Mouse (Mus musculus) myocyte (in vitro differentiated cells): ENCODE measurements around the gene Dcx. TPM values are rescaled to one million over a fixed set of nuclear protein-coding genes. Genes with fewer than 3 reads are reported as not detected.

Experiments used
- H3K27me3 ChIP-seq: one replicate; pipeline ENCODE4 v1.6.1; 2011; ENCODE audit not compliant: control insufficient read depth, insufficient read depth, insufficient read length
- H3K36me3 ChIP-seq: one replicate; pipeline ENCODE4 v1.6.1; 2011; ENCODE audit not compliant: control insufficient read depth, insufficient read depth
- H3K4me2 ChIP-seq: one replicate; pipeline ENCODE4 v1.6.1; 2011; ENCODE audit warnings: low read depth, control low read depth
- H3K4me3 ChIP-seq: one replicate; pipeline ENCODE4 v1.5.1; 2011; ENCODE audit warnings: mild to moderate bottlenecking, control low read depth, moderate library complexity
- H3K79me2 ChIP-seq: one replicate; pipeline ENCODE4 v1.6.1; 2011; ENCODE audit not compliant: control insufficient read depth, insufficient read depth
- H3ac ChIP-seq: one replicate; pipeline ENCODE4 v1.6.1; 2011; ENCODE audit not compliant: control insufficient read depth, insufficient read length
- CEBPB ChIP-seq: IDR thresholded peaks from 2 replicates; pipeline ENCODE4 v1.6.1; 2011; ENCODE audit warnings: mild to moderate bottlenecking, moderate library complexity; ENCODE audit not compliant: poor library complexity, insufficient read depth, severe bottlenecking
- E2F4 ChIP-seq: IDR thresholded peaks from one replicate; pipeline ENCODE4 v1.6.1; 2011; ENCODE audit warnings: mild to moderate bottlenecking, control low read depth, moderate library complexity; ENCODE audit not compliant: insufficient read depth
- MAX ChIP-seq: IDR thresholded peaks from one replicate; pipeline ENCODE4 v1.6.1; 2011; ENCODE audit warnings: low read depth, mild to moderate bottlenecking, control low read depth
- MYOD1 ChIP-seq, 3 experiments: IDR thresholded peaks; one replicate each; pipeline ENCODE4 v1.6.1; 2011; ENCODE audit warnings: control low read depth in 2 of 3, low read depth in 2 of 3, mild to moderate bottlenecking in 2 of 3, moderate library complexity in 1 of 3; ENCODE audit not compliant: insufficient read length in 2 of 3, control insufficient read depth in 1 of 3
- MYOG ChIP-seq, 3 experiments: IDR thresholded peaks; one replicate each; pipeline ENCODE4 v1.6.1; 2011; ENCODE audit warnings: control low read depth in 2 of 3, low read depth in 2 of 3, mild to moderate bottlenecking in 2 of 3; ENCODE audit not compliant: insufficient read length in 2 of 3, control insufficient read depth in 1 of 3, insufficient read depth in 1 of 3
- POLR2A ChIP-seq: IDR thresholded peaks from one replicate; pipeline ENCODE4 v1.6.1; 2011; ENCODE audit warnings: low read depth, mild to moderate bottlenecking, control low read depth, moderate library complexity; ENCODE audit not compliant: insufficient read length
- POLR2AphosphoS2 ChIP-seq: IDR thresholded peaks from one replicate; pipeline ENCODE4 v1.6.1; 2011; ENCODE audit warnings: low read depth, control low read depth; ENCODE audit not compliant: insufficient read length
- REST ChIP-seq: IDR thresholded peaks from one replicate; pipeline ENCODE4 v1.6.1; 2011; ENCODE audit warnings: mild to moderate bottlenecking, control low read depth, moderate library complexity; ENCODE audit not compliant: insufficient read depth, insufficient read length
- SRF ChIP-seq: IDR thresholded peaks from one replicate; pipeline ENCODE4 v1.6.1; 2011; ENCODE audit warnings: low read depth; ENCODE audit not compliant: control insufficient read depth, insufficient read length
- TCF12 ChIP-seq: IDR thresholded peaks from one replicate; pipeline ENCODE4 v1.6.1; 2011; ENCODE audit warnings: mild to moderate bottlenecking, control low read depth; ENCODE audit not compliant: poor library complexity, insufficient read depth, severe bottlenecking
- TCF3 ChIP-seq: IDR thresholded peaks from one replicate; pipeline ENCODE4 v1.6.1; 2011; ENCODE audit warnings: low read depth, control low read depth; ENCODE audit not compliant: insufficient read length
- USF1 ChIP-seq: IDR thresholded peaks from one replicate; pipeline ENCODE4 v1.6.1; 2011; ENCODE audit warnings: low read depth, mild to moderate bottlenecking, control low read depth, moderate library complexity
- polyA plus RNA-seq: library from polyadenylated mRNA; unstranded; fragments of >200 nt; fragmentation: generic; extraction: Trizol; gene quantifications from one replicate; pipeline ENCODE4 v1.2.1, GENCODE M21; 2012; ENCODE audit warnings: missing spikeins

Dcx gene
- polyA plus RNA-seq, 1 experiment, result 0.02 TPM

DNA sequence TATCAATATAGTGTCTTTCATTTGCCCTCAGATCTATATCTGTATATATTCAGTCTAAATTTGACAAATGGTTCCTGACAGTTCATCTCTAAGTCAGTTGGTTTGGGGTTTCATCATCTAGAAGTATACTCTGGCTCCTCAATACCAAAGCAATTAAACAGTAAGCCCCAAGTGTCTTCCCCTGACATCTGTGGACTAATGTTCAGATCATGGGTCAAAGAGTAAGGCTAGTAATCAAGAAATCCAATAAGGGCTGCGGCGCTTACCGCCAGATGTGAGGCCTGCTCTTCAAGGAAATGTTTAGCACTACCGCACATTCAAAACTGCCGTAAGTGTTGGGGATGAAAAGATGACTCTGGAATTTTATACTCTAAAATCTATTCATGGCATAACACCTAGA is 36.2 kb downstream of the Dcx start:
- Histone ChIP-seq H3K4me2 (no peak overlapping the region), H3K27me3 (no peaks in the 10 kb centered on the region), H3ac (no peak overlapping the region), H3K4me3 (no peak overlapping the region), H3K36me3 (no peaks in the 10 kb centered on the region), H3K79me2 (no peaks in the 10 kb centered on the region)
- TF ChIP-seq CEBPB (no peak), SRF (no peak), REST (no peak), USF1 (no peak), TCF12 (no peak), POLR2AphosphoS2 (no peak), POLR2A (no peak), MAX (no peak), MYOG (IDR thresholded peaks at IDR 0.05; ENCODE audit: control insufficient read depth in 1 of 3, insufficient read depth in 1 of 3, insufficient read length in 2 of 3, low read depth in 2 of 3) (no peak), TCF3 (no peak), MYOD1 (IDR thresholded peaks at IDR 0.05; ENCODE audit: control insufficient read depth in 1 of 3, insufficient read length in 2 of 3, low read depth in 2 of 3) (no peak)

DNA sequence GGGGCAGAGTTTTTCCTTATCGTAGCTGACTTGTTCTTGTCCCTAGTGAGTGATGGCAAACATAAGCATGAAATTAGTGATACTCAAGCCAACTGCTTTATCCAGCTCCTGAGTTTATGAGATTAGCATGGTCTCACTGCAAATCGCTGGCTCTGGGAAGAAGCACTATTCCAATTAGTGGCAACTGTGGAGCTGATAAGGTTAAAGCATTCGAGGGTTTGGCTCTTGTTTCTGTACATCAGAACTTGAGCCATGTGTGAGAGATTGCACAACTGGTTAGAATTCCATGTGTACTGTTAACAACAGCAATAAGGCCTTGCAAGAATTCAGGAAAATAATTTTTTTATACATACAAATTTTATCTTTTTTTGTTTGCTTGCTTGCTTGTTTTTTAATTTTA is 39.9 kb downstream of the Dcx start:
- Histone ChIP-seq H3K36me3 (no peaks in the 10 kb centered on the region), H3ac (no peak overlapping the region), H3K79me2 (no peaks in the 10 kb centered on the region), H3K4me3 (no peak overlapping the region), H3K4me2 (no peak overlapping the region), H3K27me3 (no peaks in the 10 kb centered on the region)
- no peak for TF ChIP-seq POLR2AphosphoS2
- TF ChIP-seq TCF12, result no peak

DNA sequence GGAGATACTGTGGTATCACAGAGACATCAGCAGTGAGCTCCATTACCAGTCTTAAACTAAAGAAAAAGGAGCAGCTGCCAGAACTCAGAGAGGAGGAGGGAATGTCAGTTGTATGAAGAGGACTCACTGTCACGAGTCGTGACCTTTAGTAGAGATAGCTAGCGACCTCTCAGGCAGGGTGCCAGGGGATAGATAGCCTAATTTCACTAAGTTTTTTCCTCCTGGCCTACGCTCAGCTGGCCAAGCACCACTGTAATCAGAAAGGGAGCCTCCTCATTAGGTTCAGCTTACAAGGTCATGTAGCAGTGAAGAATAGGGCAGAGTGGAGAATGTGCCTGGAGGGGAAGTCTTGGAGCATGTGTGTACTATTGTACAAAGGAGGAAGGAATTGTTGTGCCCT is 47.3 kb downstream of the Dcx start:
- Histone ChIP-seq H3K4me2 (no peak overlapping the region), H3ac (no peak overlapping the region), H3K36me3 (no peaks in the 10 kb centered on the region), H3K27me3 (no peaks in the 10 kb centered on the region), H3K79me2 (no peaks in the 10 kb centered on the region), H3K4me3 (no peak overlapping the region)
- TF ChIP-seq POLR2A (no peak), E2F4 (no peak)

DNA sequence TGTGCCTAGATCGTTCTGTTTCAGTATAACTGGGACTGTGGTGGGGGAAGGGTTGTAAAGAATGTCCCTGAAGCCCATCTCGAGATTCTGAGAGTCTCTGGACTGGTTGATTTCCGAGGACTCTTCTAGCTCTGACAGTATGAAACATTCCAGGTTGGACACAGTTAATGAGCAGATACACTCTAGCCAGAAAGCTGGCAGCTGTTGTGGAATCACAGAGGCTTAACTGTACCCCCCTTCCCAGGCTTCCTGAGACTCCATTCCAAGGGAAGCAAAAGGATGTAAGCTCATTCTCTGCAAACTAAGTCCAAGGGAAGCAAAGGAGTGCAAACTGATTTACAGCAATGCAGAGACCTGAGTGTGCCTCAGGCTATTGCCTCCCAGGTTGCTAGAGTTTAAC is 48.2 kb downstream of the Dcx start:
- no peaks in the 10 kb centered on the region for H3K36me3 ChIP-seq
- no peak overlapping the region for H3ac ChIP-seq
- no peak for TF ChIP-seq MYOG (IDR thresholded peaks at IDR 0.05; ENCODE audit: control insufficient read depth in 1 of 3, insufficient read depth in 1 of 3, insufficient read length in 2 of 3, low read depth in 2 of 3)
- no peaks in the 10 kb centered on the region for H3K27me3 ChIP-seq
- no peaks in the 10 kb centered on the region for H3K79me2 ChIP-seq
- no peak overlapping the region for H3K4me3 ChIP-seq
- no peak overlapping the region for H3K4me2 ChIP-seq

DNA sequence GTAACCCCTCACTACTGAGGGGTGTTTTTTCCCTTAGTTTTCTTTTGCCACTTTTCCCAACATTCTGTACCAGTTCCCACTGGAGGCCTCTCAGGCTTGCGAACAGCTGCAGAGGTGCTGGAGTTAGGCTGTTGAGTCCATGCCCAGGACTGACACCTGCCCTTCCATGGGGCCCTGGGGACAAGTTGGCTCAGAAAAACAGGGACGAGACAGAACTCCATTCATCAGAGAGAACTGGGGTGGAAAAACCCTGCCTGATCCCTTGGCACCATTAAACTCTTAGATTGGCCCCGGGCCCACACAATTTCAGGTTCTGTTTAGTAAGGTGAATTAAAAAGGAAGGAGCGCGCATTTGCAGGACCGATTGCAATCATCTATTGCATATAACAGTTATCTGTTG is 48.8 kb downstream of the Dcx start:
- no peaks in the 10 kb centered on the region for H3K27me3 ChIP-seq
- H3K4me2 ChIP-seq, result no peak overlapping the region
- TF ChIP-seq E2F4, result no peak
- TF ChIP-seq POLR2A, result no peak
- no peak for TF ChIP-seq MAX
- no peak for TF ChIP-seq TCF3
- no peak for TF ChIP-seq CEBPB
- TF ChIP-seq MYOD1 (IDR thresholded peaks at IDR 0.05; ENCODE audit: control insufficient read depth in 1 of 3, insufficient read length in 2 of 3, low read depth in 2 of 3), result peak in 1 of 3 experiments; percentile 9
- no peak for TF ChIP-seq SRF
- no peak for TF ChIP-seq USF1
- H3K36me3 ChIP-seq, result no peaks in the 10 kb centered on the region
- no peak overlapping the region for H3ac ChIP-seq
- H3K79me2 ChIP-seq, result no peaks in the 10 kb centered on the region
- H3K4me3 ChIP-seq, result no peak overlapping the region

DNA sequence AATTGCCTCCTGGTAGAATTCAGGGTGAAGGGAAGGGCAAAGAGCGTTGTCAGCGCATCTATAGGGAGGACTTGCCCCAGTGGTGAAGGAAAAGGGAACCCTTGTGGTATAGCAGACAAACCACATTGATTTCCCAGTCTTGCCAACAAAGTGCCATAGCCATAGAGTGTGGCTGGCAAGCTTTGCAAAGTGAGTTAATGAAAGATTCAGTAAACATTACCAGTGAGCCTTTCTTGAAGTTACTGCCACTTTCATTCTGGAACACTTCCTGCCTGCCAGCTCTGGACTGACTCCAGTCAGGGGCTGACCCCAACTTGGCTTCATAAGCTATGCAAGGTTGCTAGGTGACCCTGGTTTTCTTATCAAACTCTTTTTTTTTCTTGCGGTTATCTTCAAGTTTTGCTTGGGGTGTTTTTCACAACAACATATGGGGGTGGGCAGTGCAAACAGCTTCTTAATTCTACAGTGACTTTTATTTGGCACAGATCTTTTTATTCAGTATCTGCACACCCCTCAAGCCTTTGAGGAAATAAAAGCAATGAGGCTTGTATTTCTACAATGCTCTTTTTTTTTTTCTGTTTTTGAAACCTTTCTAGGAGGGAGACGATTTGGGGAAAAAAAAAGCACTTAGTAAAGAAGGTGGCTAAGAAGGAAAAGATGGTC is 51.2 kb downstream of the Dcx start:
- no peak overlapping the region for H3ac ChIP-seq
- no peaks in the 10 kb centered on the region for H3K27me3 ChIP-seq
- H3K79me2 ChIP-seq, result no peaks in the 10 kb centered on the region
- H3K36me3 ChIP-seq, result no peaks in the 10 kb centered on the region
- no peak for TF ChIP-seq MYOG (IDR thresholded peaks at IDR 0.05; ENCODE audit: control insufficient read depth in 1 of 3, insufficient read depth in 1 of 3, insufficient read length in 2 of 3, low read depth in 2 of 3)
- TF ChIP-seq REST, result no peak
- no peak for TF ChIP-seq USF1
- no peak for TF ChIP-seq TCF3
- no peak for TF ChIP-seq MAX
- no peak overlapping the region for H3K4me3 ChIP-seq
- H3K4me2 ChIP-seq, result no peak overlapping the region
